Mouse (Mus musculus): ENCODE measurements at regions not wholly inside any gene's neighbourhood (a gene's known extent, or its start where the extent isn't known, plus 50 kb on each side); places are given as distances from the start of the nearest gene placed in this dataset.

GRCm38 (mm10) chr15:26051415-26051814 is 67.2 kb downstream of the Zfp622 start:
- 89% methylated on average over 2 of the region's 2 CpGs for WGBS
- no peaks in the 10 kb centered on the region for H3K4me1 ChIP-seq (replicated peaks; ENCODE audit: control insufficient read depth, insufficient read depth, low read length)
- H3K4me2 ChIP-seq (ENCODE audit: low read depth, low read length, severe bottlenecking): no peak overlapping the region
- no peak for ATAC-seq (replicated peaks; ENCODE audit: low FRiP score)
- no peaks in the 10 kb centered on the region for H3K36me3 ChIP-seq (ENCODE audit: control insufficient read depth, insufficient read depth, low read length)
- no peak overlapping the region for H3K9ac ChIP-seq (ENCODE audit: low read length)
- no peaks in the 10 kb centered on the region for H3K9me3 ChIP-seq (ENCODE audit: control insufficient read depth, low read length)
- H3K27me3 ChIP-seq (ENCODE audit: control insufficient read depth, insufficient read depth, low read length): no peaks in the 10 kb centered on the region
- no peak for DNase-seq (ENCODE audit: low spot score)
- H3K4me3 ChIP-seq (ENCODE audit: low read depth, low read length): no peak overlapping the region
- H3K27ac ChIP-seq (ENCODE audit: low read depth, low read length): no peak overlapping the region

DNA sequence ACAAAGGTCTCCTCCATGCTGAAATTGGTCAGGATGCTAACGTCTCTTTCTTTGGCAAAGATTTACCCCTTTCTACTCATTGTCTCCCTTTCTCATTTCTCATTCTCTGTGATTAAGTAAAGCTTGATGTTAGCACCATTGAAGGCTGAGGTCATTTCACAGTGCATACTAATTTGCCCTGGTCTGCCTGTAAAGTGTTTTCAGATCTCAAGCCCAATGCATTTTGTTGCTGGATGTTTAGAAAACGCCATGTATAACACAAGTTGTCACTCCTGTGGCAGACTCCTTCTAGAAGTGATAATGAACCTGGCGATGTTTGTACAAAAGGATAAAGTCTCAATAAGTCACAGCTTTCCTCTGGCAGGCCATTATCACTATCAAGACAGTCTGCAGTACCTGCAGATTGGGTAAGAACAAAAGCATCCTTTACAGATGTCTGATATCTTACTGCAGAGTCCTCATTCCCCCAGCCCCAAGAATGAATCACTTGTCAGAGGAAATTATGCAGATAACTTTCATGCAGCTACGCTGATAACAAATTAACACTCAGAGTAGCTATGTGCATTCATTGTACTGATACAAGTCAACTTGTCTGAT is 68.7 kb downstream of the Zfp622 start:
- ATAC-seq (replicated peaks; ENCODE audit: low FRiP score): no peak

DNA sequence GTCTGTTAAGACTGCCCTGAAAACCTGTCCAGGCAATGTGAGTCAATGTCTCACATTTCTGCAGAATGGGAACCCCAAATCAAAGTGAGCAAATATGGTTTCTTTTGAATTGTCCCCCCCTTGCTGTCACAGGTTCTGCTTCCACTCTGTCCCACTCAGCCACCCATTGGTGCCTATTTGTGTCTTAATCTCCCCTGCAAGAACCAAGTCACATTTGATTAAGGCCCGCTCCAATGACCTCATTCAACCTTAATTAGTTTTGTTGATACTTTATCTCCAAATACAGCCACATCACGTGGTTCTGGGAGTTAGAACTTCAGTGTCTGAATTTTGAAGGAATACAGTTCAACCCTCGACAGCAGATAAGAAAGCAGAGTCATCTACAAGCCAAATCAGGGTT is 73.9 kb downstream of the Zfp622 start:
- H3K27ac ChIP-seq (ENCODE audit: low read depth, low read length): no peak overlapping the region

More for the DNA sequence above, 68.7 kb downstream of the Zfp622 start:
- no peak overlapping the region for H3K4me2 ChIP-seq (ENCODE audit: low read depth, low read length, severe bottlenecking)
- H3K9ac ChIP-seq (ENCODE audit: low read length): no peak overlapping the region
- no peaks in the 10 kb centered on the region for H3K9me3 ChIP-seq (ENCODE audit: control insufficient read depth, low read length)
- no peaks in the 10 kb centered on the region for H3K36me3 ChIP-seq (ENCODE audit: control insufficient read depth, insufficient read depth, low read length)
- no peak for DNase-seq (ENCODE audit: low spot score)
- H3K4me3 ChIP-seq (ENCODE audit: low read depth, low read length): no peak overlapping the region
- no peaks in the 10 kb centered on the region for H3K27me3 ChIP-seq (ENCODE audit: control insufficient read depth, insufficient read depth, low read length)
- no peaks in the 10 kb centered on the region for H3K4me1 ChIP-seq (replicated peaks; ENCODE audit: control insufficient read depth, insufficient read depth, low read length)
- H3K27ac ChIP-seq (ENCODE audit: low read depth, low read length): 0 out of 2 replicates have a peak overlapping the region, but pooled peaks have one; percentile 25
- WGBS: 69% methylated on average over 4 of the region's 4 CpGs

GRCm38 (mm10) chr15:26100199-26100598 is 116.0 kb downstream of the Zfp622 start:
- ATAC-seq (replicated peaks; ENCODE audit: low FRiP score) (no peak), DNase-seq (ENCODE audit: low spot score) (no peak)
- H3K4me2 ChIP-seq (ENCODE audit: low read depth, low read length, severe bottlenecking): no peak overlapping the region
- WGBS: 80% methylated on average over 4 of the region's 4 CpGs
- H3K9ac ChIP-seq (ENCODE audit: low read length): no peak overlapping the region
- H3K36me3 ChIP-seq (ENCODE audit: control insufficient read depth, insufficient read depth, low read length): no peaks in the 10 kb centered on the region
- H3K27me3 ChIP-seq (ENCODE audit: control insufficient read depth, insufficient read depth, low read length): no peaks in the 10 kb centered on the region
- H3K4me3 ChIP-seq (ENCODE audit: low read depth, low read length): no peak overlapping the region
- H3K9me3 ChIP-seq (ENCODE audit: control insufficient read depth, low read length): no peaks in the 10 kb centered on the region
- no peak overlapping the region for H3K27ac ChIP-seq (ENCODE audit: low read depth, low read length)
- no peaks in the 10 kb centered on the region for H3K4me1 ChIP-seq (replicated peaks; ENCODE audit: control insufficient read depth, insufficient read depth, low read length)

More for the DNA sequence above, 73.9 kb downstream of the Zfp622 start:
- Histone ChIP-seq H3K9me3 (ENCODE audit: control insufficient read depth, low read length) (no peaks in the 10 kb centered on the region), H3K4me2 (ENCODE audit: low read depth, low read length, severe bottlenecking) (no peak overlapping the region), H3K4me3 (ENCODE audit: low read depth, low read length) (no peak overlapping the region), H3K27me3 (ENCODE audit: control insufficient read depth, insufficient read depth, low read length) (no peaks in the 10 kb centered on the region), H3K9ac (ENCODE audit: low read length) (no peak overlapping the region), H3K4me1 (replicated peaks; ENCODE audit: control insufficient read depth, insufficient read depth, low read length) (no peaks in the 10 kb centered on the region), H3K36me3 (ENCODE audit: control insufficient read depth, insufficient read depth, low read length) (no peaks in the 10 kb centered on the region)
- DNase-seq (ENCODE audit: low spot score) (no peak), ATAC-seq (replicated peaks; ENCODE audit: low FRiP score) (no peak)
- WGBS: 36% methylated on average over 3 of the region's 3 CpGs

DNA sequence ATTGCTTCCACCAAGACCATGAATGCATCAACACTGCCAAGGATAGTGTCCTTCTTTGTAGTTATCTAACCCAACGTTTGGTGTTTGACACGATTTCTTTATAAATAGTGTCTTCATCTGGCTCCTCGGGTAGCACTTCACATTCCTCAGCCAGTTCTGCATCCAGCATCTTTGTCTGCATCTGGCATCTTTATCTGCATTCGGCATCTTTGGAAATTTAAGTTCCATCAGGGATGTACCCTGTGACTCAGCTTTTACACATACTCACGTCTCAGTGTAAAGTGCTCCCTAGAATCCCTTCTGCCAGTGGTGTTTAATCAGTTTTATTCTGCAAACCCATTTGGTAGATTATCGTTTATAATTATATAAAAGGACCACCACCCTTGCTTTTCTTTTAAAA is 123.8 kb downstream of the Zfp622 start:
- Histone ChIP-seq H3K36me3 (ENCODE audit: control insufficient read depth, insufficient read depth, low read length) (no peaks in the 10 kb centered on the region), H3K4me2 (ENCODE audit: low read depth, low read length, severe bottlenecking) (no peak overlapping the region), H3K27ac (ENCODE audit: low read depth, low read length) (no peak overlapping the region), H3K27me3 (ENCODE audit: control insufficient read depth, insufficient read depth, low read length) (no peaks in the 10 kb centered on the region), H3K4me1 (replicated peaks; ENCODE audit: control insufficient read depth, insufficient read depth, low read length) (no peaks in the 10 kb centered on the region), H3K9me3 (ENCODE audit: control insufficient read depth, low read length) (no peaks in the 10 kb centered on the region), H3K4me3 (ENCODE audit: low read depth, low read length) (no peak overlapping the region), H3K9ac (ENCODE audit: low read length) (no peak overlapping the region)
- DNase-seq (ENCODE audit: low spot score) (no peak), ATAC-seq (replicated peaks; ENCODE audit: low FRiP score) (no peak)
- WGBS: 91% methylated on average over 6 of the region's 6 CpGs

DNA sequence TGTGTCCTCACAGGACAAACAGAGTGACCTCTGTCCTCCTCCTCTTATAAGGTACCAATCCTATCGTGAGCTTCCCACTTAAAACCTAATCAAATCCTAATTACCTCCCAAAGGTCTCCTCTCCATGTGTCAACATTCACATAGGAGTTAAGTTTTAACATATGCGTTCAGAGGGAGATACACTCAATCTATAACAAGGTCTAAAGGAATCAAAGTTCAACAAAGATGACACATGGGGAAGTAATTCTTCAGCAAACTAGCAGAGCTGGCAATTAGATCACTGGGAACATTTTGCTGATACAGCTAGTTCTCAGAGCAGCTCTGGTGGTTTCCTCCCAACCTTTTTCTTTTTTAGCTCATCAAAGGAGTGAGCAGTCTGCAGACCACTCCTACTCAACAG is 160.0 kb downstream of the Zfp622 start:
- no peaks in the 10 kb centered on the region for H3K27me3 ChIP-seq (ENCODE audit: control insufficient read depth, insufficient read depth, low read length)
- H3K9ac ChIP-seq (ENCODE audit: low read length): no peak overlapping the region
- H3K4me1 ChIP-seq (replicated peaks; ENCODE audit: control insufficient read depth, insufficient read depth, low read length): no peaks in the 10 kb centered on the region
- H3K36me3 ChIP-seq (ENCODE audit: control insufficient read depth, insufficient read depth, low read length): no peaks in the 10 kb centered on the region
- no peak overlapping the region for H3K4me3 ChIP-seq (ENCODE audit: low read depth, low read length)
- no peak overlapping the region for H3K4me2 ChIP-seq (ENCODE audit: low read depth, low read length, severe bottlenecking)
- DNase-seq (ENCODE audit: low spot score): no peak
- no peaks in the 10 kb centered on the region for H3K9me3 ChIP-seq (ENCODE audit: control insufficient read depth, low read length)
- H3K27ac ChIP-seq (ENCODE audit: low read depth, low read length): no peak overlapping the region
- ATAC-seq (replicated peaks; ENCODE audit: low FRiP score): no peak
- WGBS: 72% methylated on average over 2 of the region's 2 CpGs

DNA sequence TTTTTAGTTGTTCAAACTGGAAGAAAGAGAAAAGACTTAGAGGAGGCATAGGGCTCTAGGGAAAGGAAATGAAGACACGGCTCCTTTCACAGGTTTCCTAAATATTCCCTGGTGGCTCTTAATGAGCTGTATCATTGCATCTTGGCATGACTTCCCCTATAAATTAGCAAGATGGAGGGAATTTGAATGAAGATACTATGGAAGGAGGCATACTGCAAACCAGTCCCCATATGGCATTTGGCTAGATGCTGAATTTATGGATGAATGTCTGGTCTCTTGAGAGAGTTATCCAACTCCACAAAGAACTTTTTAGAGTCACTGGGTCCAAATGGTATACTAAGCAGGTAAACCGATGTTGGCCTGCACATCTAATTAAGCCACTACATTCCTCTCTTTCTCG is 150.3 kb upstream of the March11 start:
- Histone ChIP-seq H3K36me3 (ENCODE audit: control insufficient read depth, insufficient read depth, low read length) (no peaks in the 10 kb centered on the region), H3K4me3 (ENCODE audit: low read depth, low read length) (no peak overlapping the region), H3K4me1 (replicated peaks; ENCODE audit: control insufficient read depth, insufficient read depth, low read length) (no peaks in the 10 kb centered on the region), H3K4me2 (ENCODE audit: low read depth, low read length, severe bottlenecking) (no peak overlapping the region), H3K27me3 (ENCODE audit: control insufficient read depth, insufficient read depth, low read length) (no peaks in the 10 kb centered on the region), H3K27ac (ENCODE audit: low read depth, low read length) (no peak overlapping the region), H3K9me3 (ENCODE audit: control insufficient read depth, low read length) (no peaks in the 10 kb centered on the region), H3K9ac (ENCODE audit: low read length) (no peak overlapping the region)
- ATAC-seq (replicated peaks; ENCODE audit: low FRiP score) (no peak), DNase-seq (ENCODE audit: low spot score) (no peak)
- 77% methylated on average over 3 of the region's 3 CpGs for WGBS

DNA sequence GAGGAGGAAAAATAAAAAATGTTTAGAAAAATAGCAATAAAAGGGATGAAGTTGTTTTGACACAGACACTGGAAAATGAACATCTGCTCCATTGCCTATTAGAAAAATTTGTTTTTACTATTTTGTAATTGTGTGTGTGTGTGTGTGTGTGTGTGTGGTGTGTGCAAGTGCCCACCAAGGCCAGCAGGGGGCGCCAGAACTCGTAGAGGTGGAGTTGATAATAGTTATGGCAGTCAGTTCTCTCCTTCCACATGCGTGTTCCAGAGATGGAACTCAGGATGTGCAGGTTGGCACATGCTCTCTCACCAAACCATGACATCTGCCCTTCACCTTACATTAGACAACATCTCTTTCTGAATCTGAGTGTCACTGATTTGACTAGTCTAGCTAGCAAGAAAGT is 123.9 kb upstream of the March11 start:
- H3K4me2 ChIP-seq (ENCODE audit: low read depth, low read length, severe bottlenecking): no peak overlapping the region
- no peak for DNase-seq (ENCODE audit: low spot score)
- H3K4me3 ChIP-seq (ENCODE audit: low read depth, low read length): no peak overlapping the region
- no peak for ATAC-seq (replicated peaks; ENCODE audit: low FRiP score)
- H3K9ac ChIP-seq (ENCODE audit: low read length): no peak overlapping the region
- H3K36me3 ChIP-seq (ENCODE audit: control insufficient read depth, insufficient read depth, low read length): no peaks in the 10 kb centered on the region
- WGBS: 53% methylated on average over 3 of the region's 3 CpGs
- H3K27ac ChIP-seq (ENCODE audit: low read depth, low read length): no peak overlapping the region
- no peaks in the 10 kb centered on the region for H3K4me1 ChIP-seq (replicated peaks; ENCODE audit: control insufficient read depth, insufficient read depth, low read length)
- H3K9me3 ChIP-seq (ENCODE audit: control insufficient read depth, low read length): no peaks in the 10 kb centered on the region
- no peaks in the 10 kb centered on the region for H3K27me3 ChIP-seq (ENCODE audit: control insufficient read depth, insufficient read depth, low read length)

DNA sequence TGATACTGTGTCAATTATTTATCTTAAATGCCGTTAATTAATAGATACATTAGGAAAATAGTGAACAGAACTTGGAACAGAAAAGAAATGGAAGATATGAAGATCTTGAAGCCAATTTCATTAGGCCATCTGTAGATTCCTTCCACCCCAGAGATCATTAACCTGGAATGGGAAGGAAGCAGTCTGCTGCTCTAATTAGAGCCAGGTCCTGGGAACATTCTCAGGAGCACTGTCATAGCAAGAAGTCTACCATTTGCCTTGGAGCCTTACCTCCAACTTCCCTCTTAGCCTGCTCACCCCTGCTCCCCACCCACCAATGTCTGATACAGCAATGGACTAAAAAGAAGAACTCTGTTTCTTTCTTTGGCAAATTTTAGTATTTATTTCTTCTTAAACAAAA is 113.3 kb upstream of the March11 start:
- no peaks in the 10 kb centered on the region for H3K4me1 ChIP-seq (replicated peaks; ENCODE audit: control insufficient read depth, insufficient read depth, low read length)
- no peaks in the 10 kb centered on the region for H3K27me3 ChIP-seq (ENCODE audit: control insufficient read depth, insufficient read depth, low read length)
- H3K27ac ChIP-seq (ENCODE audit: low read depth, low read length): no peak overlapping the region
- WGBS: 57% methylated on average over 1 of the region's 1 CpGs
- no peak overlapping the region for H3K4me3 ChIP-seq (ENCODE audit: low read depth, low read length)
- H3K9ac ChIP-seq (ENCODE audit: low read length): no peak overlapping the region
- H3K9me3 ChIP-seq (ENCODE audit: control insufficient read depth, low read length): no peaks in the 10 kb centered on the region
- H3K4me2 ChIP-seq (ENCODE audit: low read depth, low read length, severe bottlenecking): no peak overlapping the region
- no peaks in the 10 kb centered on the region for H3K36me3 ChIP-seq (ENCODE audit: control insufficient read depth, insufficient read depth, low read length)
- ATAC-seq (replicated peaks; ENCODE audit: low FRiP score) (0 out of 2 replicates have a peak, but pooled peaks have one; percentile 36), DNase-seq (ENCODE audit: low spot score) (no peak)
